Mouse (Mus musculus) MEL (cell line): Measurements from ENCODE around the gene Sobp.

Source experiments
- CTCF ChIP-seq, 3 experiments: IDR thresholded peaks in 2 of 3; conservative IDR thresholded peaks in 1 of 3; 2 replicates each; pipeline ENCODE4 v1.5.1; 2011 to 2012; ENCODE audit warnings: low read length in 3 of 3, low read depth in 2 of 3, mild to moderate bottlenecking in 2 of 3, improper control_type of control experiment in 1 of 3, inconsistent platforms in 1 of 3, mixed read lengths in 1 of 3, moderate library complexity in 1 of 3; ENCODE audit not compliant: control insufficient read depth in 1 of 3, insufficient read depth in 1 of 3, poor library complexity in 1 of 3, severe bottlenecking in 1 of 3
- ELF1 ChIP-seq: IDR thresholded peaks from 2 replicates; pipeline ENCODE4 v1.6.1; 2014; ENCODE audit warnings: low read depth, mild to moderate bottlenecking, inconsistent platforms, low read length, improper control_type of control experiment, moderate library complexity
- GATA1 ChIP-seq: IDR thresholded peaks from 2 replicates; pipeline ENCODE4 v1.6.1; 2011; ENCODE audit warnings: low read depth, low read length, improper control_type of control experiment
- MAFK ChIP-seq: IDR thresholded peaks from 2 replicates; pipeline ENCODE4 v1.6.1; 2011; ENCODE audit warnings: low read depth, mild to moderate bottlenecking, low read length, improper control_type of control experiment, borderline replicate concordance
- MAX ChIP-seq: IDR thresholded peaks from 2 replicates; pipeline ENCODE4 v1.6.1; 2011; ENCODE audit warnings: low read length, improper control_type of control experiment
- MYB ChIP-seq: IDR thresholded peaks from 2 replicates; pipeline ENCODE4 v1.6.1; 2011; ENCODE audit warnings: mild to moderate bottlenecking, low read depth, low read length, improper control_type of control experiment
- MYC ChIP-seq: IDR thresholded peaks from 2 replicates; pipeline ENCODE4 v1.6.1; 2011; ENCODE audit warnings: low read depth, mild to moderate bottlenecking, low read length, improper control_type of control experiment, moderate library complexity
- POLR2A ChIP-seq, 2 experiments: IDR thresholded peaks; 2 replicates each; pipeline ENCODE4 v1.6.1; 2011 to 2012; ENCODE audit warnings: low read length in 2 of 2, mild to moderate bottlenecking in 2 of 2, control low read depth in 1 of 2, improper control_type of control experiment in 1 of 2, low read depth in 1 of 2, moderate library complexity in 1 of 2; ENCODE audit not compliant: control insufficient read depth in 1 of 2, insufficient read depth in 1 of 2, poor library complexity in 1 of 2
- RCOR1 ChIP-seq: IDR thresholded peaks from 2 replicates; pipeline ENCODE4 v1.6.1; 2012; ENCODE audit warnings: low read depth, mild to moderate bottlenecking, inconsistent platforms, low read length, improper control_type of control experiment
- SMC3 ChIP-seq: IDR thresholded peaks from 2 replicates; pipeline ENCODE4 v1.6.1; 2011; ENCODE audit warnings: low read depth, low read length, improper control_type of control experiment
- TAL1 ChIP-seq: IDR thresholded peaks from 2 replicates; pipeline ENCODE4 v1.6.1; 2012; ENCODE audit warnings: mild to moderate bottlenecking, inconsistent platforms, low read length, moderate library complexity, mixed read lengths
- TCF12 ChIP-seq: IDR thresholded peaks from 2 replicates; pipeline ENCODE4 v1.6.1; 2014; ENCODE audit warnings: low read depth, mild to moderate bottlenecking, inconsistent platforms, low read length, improper control_type of control experiment, moderate library complexity
- ZC3H11A ChIP-seq: IDR thresholded peaks from 2 replicates; pipeline ENCODE4 v1.6.1; 2012; ENCODE audit warnings: low read depth, mild to moderate bottlenecking, inconsistent platforms, low read length, improper control_type of control experiment

- TF ChIP-seq CTCF (IDR thresholded peaks at IDR 0.05 in 2 of 3, conservative IDR thresholded peaks at IDR 0.05 in 1 of 3; ENCODE audit: control insufficient read depth in 1 of 3, insufficient read depth in 1 of 3, low read depth in 2 of 3, low read length in 3 of 3, poor library complexity in 1 of 3, severe bottlenecking in 1 of 3) (no peak), MAFK (no peak), ELF1 (no peak), MAX (no peak), MYB (no peak), MYC (no peak), TAL1 (no peak), RCOR1 (no peak), SMC3 (no peak), POLR2A (IDR thresholded peaks at IDR 0.05; ENCODE audit: control insufficient read depth in 1 of 2, insufficient read depth in 1 of 2, low read depth in 1 of 2, low read length in 2 of 2, poor library complexity in 1 of 2) (no peak), GATA1 (no peak), ZC3H11A (no peak), TCF12 (no peak)
These were observed 43.1 kb upstream of the Sobp start for GRCm38 (mm10) chr10:43217361-43217900.
